Mouse (Mus musculus) E14TG2a.4 (cell line): ENCODE data around the gene Slc7a11.

Source experiments
- CTCF ChIP-seq: conservative IDR thresholded peaks from 2 replicates; pipeline ENCODE4 v1.5.1; 2014; ENCODE audit warnings: low read length
- POU5F1 ChIP-seq: IDR thresholded peaks from 2 replicates; pipeline ENCODE4 v1.6.1; 2014; ENCODE audit warnings: low read length, borderline replicate concordance

GRCm38 (mm10) chr3:49854277-49854676 is 589.1 kb downstream of the Slc7a11 start:
- TF ChIP-seq CTCF (no peak), POU5F1 (no peak)
